Mouse (Mus musculus) intestine, postnatal 0 days (tissue): ENCODE data around the gene Lin37. TPM values are rescaled to one million over a fixed set of nuclear protein-coding genes. Genes with fewer than 3 reads are reported as not detected.

Experiments used
- ATAC-seq: fragments of 200-750 bp; cut with Nextera tagmentation; 2 replicates; pipeline ENCODE4 v1.8.0; 2017; ENCODE audit warnings: mild to moderate bottlenecking, moderate TSS enrichment, moderate library complexity
- H3K27ac ChIP-seq: fragments of 300-500 bp; sonication (generic); 2 replicates; pipeline ENCODE4 v1.5.1; 2014; ENCODE audit warnings: mild to moderate bottlenecking, low read depth, low read length, moderate library complexity
- H3K27me3 ChIP-seq: fragments of 300-500 bp; sonication (generic); replicated peaks from 2 replicates; pipeline ENCODE4 v1.6.1; 2014; ENCODE audit warnings: low read length, mixed read lengths; ENCODE audit not compliant: control insufficient read depth, insufficient read depth
- H3K36me3 ChIP-seq: fragments of 300-500 bp; sonication (generic); 2 replicates; pipeline ENCODE4 v1.6.1; 2014; ENCODE audit warnings: mild to moderate bottlenecking, moderate library complexity; ENCODE audit not compliant: control insufficient read depth, insufficient read depth
- H3K4me1 ChIP-seq: fragments of 300-500 bp; sonication (generic); replicated peaks from 2 replicates; pipeline ENCODE4 v1.6.1; 2014; ENCODE audit warnings: antibody characterized with exemption, low read length, mixed read lengths; ENCODE audit not compliant: control insufficient read depth, insufficient read depth
- H3K4me2 ChIP-seq: fragments of 300-500 bp; sonication (generic); replicated peaks from 2 replicates; pipeline ENCODE4 v1.6.1; 2014; ENCODE audit warnings: low read depth, mild to moderate bottlenecking, moderate library complexity
- H3K4me3 ChIP-seq: fragments of 300-500 bp; sonication (generic); 2 replicates; pipeline ENCODE4 v1.5.1; 2014; ENCODE audit warnings: low read depth, low read length
- H3K9ac ChIP-seq: fragments of 300-500 bp; sonication (generic); 2 replicates; pipeline ENCODE4 v1.6.1; 2014; ENCODE audit warnings: mild to moderate bottlenecking, low read depth, low read length
- H3K9me3 ChIP-seq: fragments of 300-500 bp; sonication (generic); 2 replicates; pipeline ENCODE4 v1.6.1; 2016; ENCODE audit warnings: mixed run types; ENCODE audit not compliant: control insufficient read depth
- CTCF ChIP-seq: sonication (generic); IDR thresholded peaks from 2 replicates; pipeline ENCODE4 v1.5.1; 2016; ENCODE audit warnings: low read depth, mild to moderate bottlenecking, control low read depth, antibody characterized with exemption, moderate library complexity
- WGBS: fragments of 180-500 bp; shearing (Covaris S2); extraction: QIAGEN DNeasy Blood & Tissue Kit; methylation state at CpG from one replicate; pipeline ENCODE4 v1.1.7; 2014; 5-methylcytosine and 5-hydroxymethylcytosine counted together
- polyA plus RNA-seq: library from polyadenylated mRNA; unstranded; fragments of >200 nt; fragmentation: Nextera tagmentation; extraction: Ambion mirVana; gene quantifications from 2 replicates; pipeline ENCODE4 v1.2.1, GENCODE M21; 2015

Lin37 gene
- 31.4 and 33.9 TPM in 2 replicates for polyA plus RNA-seq

- WGBS: under 1% methylated on average over 20 of the region's 20 CpGs
- no peak for TF ChIP-seq CTCF
- Histone ChIP-seq H3K27ac (peak within 1 kb of the TSS; percentile 65), H3K36me3 (peaks cover 27% of the 10 kb centered on the region), H3K4me2 (peak within 1 kb of the TSS; percentile 78), H3K4me3 (peak within 1 kb of the TSS; percentile 57), H3K4me1 (0 out of 2 replicates have a peak, but pooled peaks cover 4% of the 10 kb centered on the region), H3K27me3 (no peaks in the 10 kb centered on the region), H3K9ac (peak within 1 kb of the TSS; percentile 48), H3K9me3 (no peaks in the 10 kb centered on the region)
- peak; percentile 86 for ATAC-seq
These were observed at the start of gene Lin37 for GRCm38 (mm10) chr7:30559443-30559954. Lin37 (minus strand) TSS chr7:30559838.

- H3K36me3 ChIP-seq: no peaks in the 10 kb centered on the region
- H3K4me2 ChIP-seq: no peak overlapping the region
- no peak overlapping the region for H3K9ac ChIP-seq
- H3K27me3 ChIP-seq: no peaks in the 10 kb centered on the region
- H3K4me3 ChIP-seq: no peak overlapping the region
- WGBS: 47% methylated on average over 16 of the region's 16 CpGs
- no peak for TF ChIP-seq CTCF
- H3K27ac ChIP-seq: no peak overlapping the region
- no peaks in the 10 kb centered on the region for H3K4me1 ChIP-seq
- H3K9me3 ChIP-seq: no peaks in the 10 kb centered on the region
- no peak for ATAC-seq
These were observed 48.8 kb upstream of the Lin37 start for GRCm38 (mm10) chr7:30608476-30608875.

GRCm38 (mm10) chr7:30607706-30608309 lies 48.2 kb upstream of the Lin37 start:
- Histone ChIP-seq H3K36me3 (no peaks in the 10 kb centered on the region), H3K4me1 (no peaks in the 10 kb centered on the region), H3K9ac (no peak overlapping the region), H3K27me3 (no peaks in the 10 kb centered on the region), H3K9me3 (no peaks in the 10 kb centered on the region), H3K4me2 (no peak overlapping the region), H3K27ac (no peak overlapping the region), H3K4me3 (no peak overlapping the region)
- ATAC-seq: 0 out of 2 replicates have a peak, but pooled peaks have one; percentile 38
- peak; percentile 84 for TF ChIP-seq CTCF
- 27% methylated on average over 8 of the region's 8 CpGs for whole genome bisulfite sequencing

- Histone ChIP-seq H3K27ac (no peak overlapping the region), H3K4me2 (no peak overlapping the region), H3K4me1 (no peaks in the 10 kb centered on the region), H3K4me3 (no peak overlapping the region), H3K9ac (no peak overlapping the region), H3K27me3 (no peaks in the 10 kb centered on the region), H3K36me3 (no peaks in the 10 kb centered on the region), H3K9me3 (no peaks in the 10 kb centered on the region)
- no peak for ATAC-seq
- 80% methylated on average over 8 of the region's 8 CpGs for WGBS
- no peak for TF ChIP-seq CTCF
These were observed 45.3 kb upstream of the Lin37 start for GRCm38 (mm10) chr7:30604944-30605343.

- H3K4me2 ChIP-seq: no peak overlapping the region
- WGBS: 58% methylated on average over 8 of the region's 8 CpGs
- H3K27ac ChIP-seq: no peak overlapping the region
- TF ChIP-seq CTCF: no peak
- H3K27me3 ChIP-seq: no peaks in the 10 kb centered on the region
- no peak overlapping the region for H3K4me3 ChIP-seq
- H3K9ac ChIP-seq: no peak overlapping the region
- ATAC-seq: no peak
- no peaks in the 10 kb centered on the region for H3K36me3 ChIP-seq
- no peaks in the 10 kb centered on the region for H3K9me3 ChIP-seq
- no peaks in the 10 kb centered on the region for H3K4me1 ChIP-seq
These were observed 44.8 kb upstream of the Lin37 start for GRCm38 (mm10) chr7:30604424-30604823.

GRCm38 (mm10) chr7:30602583-30602982 lies 42.9 kb upstream of the Lin37 start:
- TF ChIP-seq CTCF: no peak
- no peak overlapping the region for H3K9ac ChIP-seq
- WGBS: 10% methylated on average over 3 of the region's 3 CpGs
- H3K36me3 ChIP-seq: no peaks in the 10 kb centered on the region
- H3K4me1 ChIP-seq: no peaks in the 10 kb centered on the region
- H3K27ac ChIP-seq: 0 out of 2 replicates have a peak overlapping the region, but pooled peaks have one; percentile 28
- no peak overlapping the region for H3K4me2 ChIP-seq
- peak; percentile 74 for ATAC-seq
- no peaks in the 10 kb centered on the region for H3K9me3 ChIP-seq
- no peaks in the 10 kb centered on the region for H3K27me3 ChIP-seq
- H3K4me3 ChIP-seq: no peak overlapping the region
